In genomic region chr17:45623425-45623824, GRCm38 (mm10) we compare ENCODE assay signal across 18 mouse cellular contexts. TPM values are rescaled to one million over a fixed set of nuclear protein-coding genes. Genes with fewer than 3 reads are reported as not detected.
"Had no signal": no experiment of that assay in that cellular context is flagged by ENCODE, and none has a peak within 500 bp of the region (broad histone marks: within the 10 kb centered on the region; RNA-seq: fewer than 3 reads in every experiment).

No protein-coding gene starts in this region.

RNA-seq across cellular contexts. Expression of gene Mymx, which starts 21.5 kb away (rescaled TPM):
- total RNA-seq: common myeloid progenitor, adult 5-6 weeks; forebrain, postnatal 0 days; gastrocnemius, adult 18-20 months; gastrocnemius, adult 8-10 months; granulocyte monocyte progenitor cell, adult 5-6 weeks; heart, adult 18-20 months; heart, adult 2 months; heart, adult 8-10 months had no signal
- polyA plus RNA-seq: cortical plate, adult 2 months; forebrain, embryonic 11.5 days; forebrain, embryonic 13.5 days; forebrain, embryonic 14.5 days; forebrain, embryonic 15.5 days; forebrain, embryonic 16.5 days; forebrain, postnatal 0 days; frontal cortex, adult 2 months; gonadal fat pad, adult 2 months; heart, adult 2 months had no signal

RNA-seq across cellular contexts. Expression of gene Capn11, which starts 35.7 kb away (rescaled TPM):
- total RNA-seq: granulocyte monocyte progenitor cell, adult 5-6 weeks had no signal
- polyA plus RNA-seq: embryonic facial prominence, embryonic 14.5 days; erythroblast, embryonic 14.5 days; heart, adult 2 months had no signal
